Mouse (Mus musculus): ENCODE data around the gene Actr6. TPM values are rescaled to one million over a fixed set of nuclear protein-coding genes. Genes with fewer than 3 reads are reported as not detected.
A peak's percentile ranks its signal among the peaks of the same experiment; 100 is the strongest.
"Not testable (repeated sequence)": the region's sequence is repeated elsewhere in the genome, so short reads cannot be mapped to it uniquely, and the experiment has no call there.

Actr6 gene
- polyA plus RNA-seq, 1 experiment = 18.3 TPM

DNA sequence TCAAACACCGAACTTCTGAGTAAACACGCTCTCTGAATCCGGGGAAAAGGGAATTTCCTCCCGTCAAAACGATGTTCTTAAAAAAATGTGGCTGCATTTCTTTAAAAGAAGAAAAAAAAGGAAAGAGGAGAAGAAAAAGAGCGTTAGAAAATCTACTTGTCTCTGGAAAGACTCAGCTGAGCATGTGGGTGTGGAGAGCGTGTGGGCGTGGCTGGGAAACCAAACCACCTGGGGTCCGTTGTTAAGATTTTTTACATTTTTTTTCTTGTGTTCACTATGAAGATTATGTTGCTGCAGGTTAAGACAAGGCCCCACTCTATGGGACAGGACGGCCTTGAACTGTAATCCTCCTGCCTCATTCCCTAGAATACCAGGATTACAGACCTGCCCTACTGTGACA lies 17.2 kb downstream of the Actr6 start:
- no peaks in the 10 kb centered on the region for H3K4me1 ChIP-seq (ENCODE audit: control insufficient read depth, insufficient read depth, low read length)
- TF ChIP-seq POLR2A (IDR thresholded peaks at IDR 0.05; ENCODE audit: extremely low read depth, insufficient read depth, low read length) = no peak
- no peak for TF ChIP-seq CTCF (IDR thresholded peaks at IDR 0.05; ENCODE audit: extremely low read depth, insufficient read depth, low read length)
- no peak overlapping the region for H3K4me3 ChIP-seq (ENCODE audit: insufficient read depth, low read length)

DNA sequence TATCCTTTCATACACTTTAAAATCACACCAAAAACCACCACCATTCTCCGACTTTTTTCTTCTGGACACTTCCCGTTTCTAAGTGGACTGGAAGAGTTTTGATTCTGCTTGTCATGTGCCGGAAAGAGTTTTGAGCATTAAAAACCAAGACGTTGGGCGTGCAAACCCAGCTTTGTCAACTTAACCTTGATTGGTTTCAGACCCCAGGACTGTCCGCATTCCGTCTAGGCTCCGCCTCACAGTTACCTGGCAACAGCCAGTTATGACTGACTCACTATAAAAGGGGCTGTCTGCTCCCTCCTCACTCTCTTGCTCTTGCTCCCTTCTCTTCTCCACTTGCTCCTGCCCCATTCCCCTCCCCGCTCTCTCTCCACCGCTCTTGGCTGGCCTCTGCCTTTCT lies 23.4 kb downstream of the Actr6 start:
- no peak overlapping the region for H3K27ac ChIP-seq (ENCODE audit: insufficient read depth, low read length)
- TF ChIP-seq CTCF (IDR thresholded peaks at IDR 0.05; ENCODE audit: extremely low read depth, insufficient read depth, low read length) (no peak), POLR2A (IDR thresholded peaks at IDR 0.05; ENCODE audit: extremely low read depth, insufficient read depth, low read length) (no peak)

More for the DNA sequence above, 17.2 kb downstream of the Actr6 start:
- no peak overlapping the region for H3K27ac ChIP-seq (ENCODE audit: insufficient read depth, low read length)

DNA sequence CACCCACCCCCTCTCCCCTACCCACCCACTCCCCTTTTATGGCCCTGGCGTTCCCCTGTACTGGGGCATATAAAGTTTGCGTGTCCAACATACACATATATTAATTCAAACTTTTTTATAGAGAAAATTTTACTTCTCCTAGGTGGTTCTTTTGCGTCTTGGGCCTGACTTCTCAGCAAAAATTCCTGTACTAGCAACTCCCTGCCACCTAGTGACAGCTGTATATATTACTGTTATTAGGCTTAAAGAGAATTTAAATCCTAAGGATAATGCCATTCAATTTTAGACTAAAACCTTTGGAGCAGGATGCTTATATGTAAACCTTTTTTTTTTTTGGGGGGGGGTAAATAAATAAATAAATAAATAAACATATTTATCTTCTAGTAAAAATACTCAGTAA lies 24.7 kb downstream of the Actr6 start:
- TF ChIP-seq POLR2A (IDR thresholded peaks at IDR 0.05; ENCODE audit: extremely low read depth, insufficient read depth, low read length) (no peak), CTCF (IDR thresholded peaks at IDR 0.05; ENCODE audit: extremely low read depth, insufficient read depth, low read length) (no peak)
- no peak overlapping the region for H3K27ac ChIP-seq (ENCODE audit: insufficient read depth, low read length)
- H3K4me1 ChIP-seq (ENCODE audit: control insufficient read depth, insufficient read depth, low read length) = no peaks in the 10 kb centered on the region

More for the DNA sequence above, 23.4 kb downstream of the Actr6 start:
- H3K4me3 ChIP-seq (ENCODE audit: insufficient read depth, low read length) = no peak overlapping the region
- H3K4me1 ChIP-seq (ENCODE audit: control insufficient read depth, insufficient read depth, low read length) = no peaks in the 10 kb centered on the region

DNA sequence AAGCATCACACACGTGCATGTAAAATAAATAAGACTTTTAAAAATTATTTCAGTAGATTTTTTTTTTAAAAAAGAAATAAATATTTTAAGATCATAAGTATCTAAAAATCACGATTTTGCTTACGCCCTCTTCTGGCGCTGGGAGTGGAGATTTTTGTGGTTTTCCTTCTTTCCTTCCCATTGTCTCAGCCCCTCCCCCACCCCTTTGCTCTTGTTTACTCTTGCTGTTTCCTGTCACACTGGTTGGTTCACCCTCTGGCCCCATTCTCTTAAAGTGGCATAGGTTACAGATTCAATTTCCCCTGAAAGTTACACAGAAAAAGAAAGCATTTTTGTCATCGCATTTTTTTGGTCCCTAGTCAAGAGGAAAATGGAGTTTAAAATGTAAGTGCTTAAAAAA lies 29.1 kb downstream of the Actr6 start:
- Histone ChIP-seq H3K4me3 (ENCODE audit: insufficient read depth, low read length) (no peak overlapping the region), H3K4me1 (ENCODE audit: control insufficient read depth, insufficient read depth, low read length) (no peaks in the 10 kb centered on the region), H3K27ac (ENCODE audit: insufficient read depth, low read length) (no peak overlapping the region)
- TF ChIP-seq POLR2A (IDR thresholded peaks at IDR 0.05; ENCODE audit: extremely low read depth, insufficient read depth, low read length) (no peak), CTCF (IDR thresholded peaks at IDR 0.05; ENCODE audit: extremely low read depth, insufficient read depth, low read length) (no peak)

More for the DNA sequence above, 24.7 kb downstream of the Actr6 start:
- H3K4me3 ChIP-seq (ENCODE audit: insufficient read depth, low read length) = no peak overlapping the region

DNA sequence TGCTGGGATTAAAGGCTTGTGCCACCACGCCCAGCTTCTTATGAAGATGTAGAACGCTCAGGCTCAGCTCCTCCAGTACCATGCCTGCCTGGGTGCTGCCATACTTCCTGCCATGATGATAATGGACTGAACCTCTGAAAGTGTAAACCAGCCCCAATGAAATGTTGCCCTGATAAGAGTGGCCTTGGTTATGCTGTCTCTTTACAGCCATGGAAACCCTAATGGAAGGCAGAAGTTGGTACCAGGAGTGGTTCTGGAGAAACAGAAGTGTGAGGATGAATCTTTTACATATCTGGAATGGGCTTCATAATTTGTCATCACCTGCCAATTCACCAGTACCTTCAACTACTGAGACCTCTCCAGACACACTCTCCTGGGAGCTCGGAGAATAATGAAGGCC lies 34.1 kb downstream of the Actr6 start:
- Histone ChIP-seq H3K27ac (ENCODE audit: insufficient read depth, low read length) (no peak overlapping the region), H3K4me1 (ENCODE audit: control insufficient read depth, insufficient read depth, low read length) (no peaks in the 10 kb centered on the region), H3K4me3 (ENCODE audit: insufficient read depth, low read length) (no peak overlapping the region)
- no peak for TF ChIP-seq POLR2A (IDR thresholded peaks at IDR 0.05; ENCODE audit: extremely low read depth, insufficient read depth, low read length)

DNA sequence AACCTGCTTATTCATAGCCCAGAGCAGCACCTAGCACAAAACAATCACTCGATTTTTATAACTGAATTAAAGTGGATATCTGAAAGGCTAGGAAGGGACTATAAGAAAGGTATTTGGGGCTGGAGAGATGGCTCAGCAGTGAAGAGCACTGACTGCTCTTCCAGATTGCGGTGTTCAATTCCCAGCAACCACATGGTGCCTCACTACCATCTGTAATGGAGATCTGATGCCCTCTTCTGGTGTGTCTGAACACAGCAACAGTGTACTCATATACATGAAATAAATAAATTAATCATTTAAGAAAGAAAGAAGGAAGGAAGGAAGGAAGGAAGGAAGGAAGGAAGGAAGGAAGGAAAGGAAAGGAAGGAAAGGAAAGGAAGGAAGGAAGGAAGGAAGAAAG lies 35.8 kb downstream of the Actr6 start:
- H3K27ac ChIP-seq (ENCODE audit: insufficient read depth, low read length); H3K4me1 ChIP-seq (ENCODE audit: control insufficient read depth, insufficient read depth, low read length); H3K4me3 ChIP-seq (ENCODE audit: insufficient read depth, low read length): not testable (repeated sequence)

DNA sequence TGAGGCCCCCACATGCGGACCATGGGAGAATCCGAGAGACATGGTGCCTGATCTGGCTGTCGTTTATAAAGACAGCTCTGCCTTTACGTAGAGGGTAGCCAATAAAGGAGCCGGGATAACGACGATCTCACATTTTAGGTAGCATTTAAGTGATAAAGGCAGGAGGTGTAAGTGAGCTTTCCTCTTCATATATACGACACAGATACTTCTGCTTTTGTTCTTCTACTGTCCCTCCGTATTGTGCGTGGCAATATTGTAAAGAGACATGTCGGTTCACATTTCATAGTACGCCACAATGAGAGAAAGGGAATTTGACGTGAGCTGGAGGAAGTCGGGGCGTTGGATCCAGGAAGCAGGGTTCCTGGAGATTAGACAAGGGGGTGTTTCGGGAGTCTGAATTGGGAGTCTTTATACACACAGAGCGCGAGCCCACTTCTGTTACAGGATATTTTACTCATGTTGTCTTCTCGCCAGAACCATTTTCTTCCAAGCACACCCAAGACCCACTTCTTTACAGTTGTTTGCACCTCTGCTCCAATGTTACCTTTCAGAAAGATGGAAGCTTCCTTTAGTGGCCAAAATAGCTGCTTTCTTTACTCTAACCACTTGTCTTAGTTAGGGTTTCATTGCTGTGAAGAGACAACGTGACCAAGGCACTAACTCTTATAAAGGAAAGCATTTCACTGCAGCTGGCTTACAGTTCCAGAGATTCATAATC lies 36.7 kb downstream of the Actr6 start:
- Histone ChIP-seq H3K4me1 (ENCODE audit: control insufficient read depth, insufficient read depth, low read length) (no peaks in the 10 kb centered on the region), H3K27ac (ENCODE audit: insufficient read depth, low read length) (no peak overlapping the region), H3K4me3 (ENCODE audit: insufficient read depth, low read length) (no peak overlapping the region)
- TF ChIP-seq CTCF (IDR thresholded peaks at IDR 0.05; ENCODE audit: extremely low read depth, insufficient read depth, low read length) (no peak), POLR2A (IDR thresholded peaks at IDR 0.05; ENCODE audit: extremely low read depth, insufficient read depth, low read length) (no peak)

DNA sequence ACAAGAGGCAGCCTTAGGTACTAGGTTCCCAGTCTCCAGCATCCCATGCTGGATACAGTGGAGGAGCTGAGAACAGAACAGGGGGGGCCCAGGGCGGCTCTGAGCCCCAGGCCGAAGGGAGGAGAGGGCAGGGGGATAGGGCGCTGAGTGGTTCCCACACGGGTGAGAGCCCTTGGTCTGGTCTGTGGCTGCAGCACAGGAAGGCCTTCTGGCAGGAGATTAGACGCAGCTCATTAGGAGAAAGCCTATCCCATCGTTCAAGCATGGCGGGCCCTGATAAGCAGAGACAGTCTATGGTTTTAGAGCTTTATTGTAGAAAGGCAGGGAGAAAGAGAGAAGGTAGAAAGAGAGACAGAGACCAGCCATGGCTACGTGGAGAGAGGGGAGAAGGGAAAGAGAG lies 42.1 kb downstream of the Actr6 start:
- no peak for TF ChIP-seq POLR2A (IDR thresholded peaks at IDR 0.05; ENCODE audit: extremely low read depth, insufficient read depth, low read length)
- no peak for TF ChIP-seq CTCF (IDR thresholded peaks at IDR 0.05; ENCODE audit: extremely low read depth, insufficient read depth, low read length)
- H3K4me3 ChIP-seq (ENCODE audit: insufficient read depth, low read length) = no peak overlapping the region
- no peaks in the 10 kb centered on the region; the same call in 1 of the 2 replicates for H3K4me1 ChIP-seq (ENCODE audit: control insufficient read depth, insufficient read depth, low read length)
- H3K27ac ChIP-seq (ENCODE audit: insufficient read depth, low read length) = no peak overlapping the region

DNA sequence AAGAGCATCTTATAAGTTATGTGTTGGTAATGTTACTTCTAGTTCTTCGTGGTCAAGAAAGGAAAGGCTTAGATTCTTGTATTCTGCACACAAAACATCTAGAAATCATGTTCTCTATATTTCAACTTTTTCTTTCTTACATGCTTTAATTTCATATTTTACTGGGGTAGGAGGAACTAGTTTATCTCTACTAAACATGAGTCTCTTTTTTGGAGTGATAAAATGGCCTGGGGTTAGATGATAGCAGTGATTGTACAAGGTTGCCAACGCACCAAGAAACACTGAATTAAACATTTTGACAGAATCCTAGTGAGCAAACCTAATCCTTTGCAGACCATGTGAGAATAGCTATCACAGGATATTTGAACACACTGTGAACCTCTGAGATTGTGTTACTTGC lies 44.6 kb downstream of the Actr6 start:
- no peaks in the 10 kb centered on the region; the same call in 1 of the 2 replicates for H3K4me1 ChIP-seq (ENCODE audit: control insufficient read depth, insufficient read depth, low read length)
- H3K27ac ChIP-seq (ENCODE audit: insufficient read depth, low read length) = no peak overlapping the region
- H3K4me3 ChIP-seq (ENCODE audit: insufficient read depth, low read length) = no peak overlapping the region; the same call in 1 of the 2 replicates
- TF ChIP-seq POLR2A (IDR thresholded peaks at IDR 0.05; ENCODE audit: extremely low read depth, insufficient read depth, low read length) (no peak), CTCF (IDR thresholded peaks at IDR 0.05; ENCODE audit: extremely low read depth, insufficient read depth, low read length) (no peak)

DNA sequence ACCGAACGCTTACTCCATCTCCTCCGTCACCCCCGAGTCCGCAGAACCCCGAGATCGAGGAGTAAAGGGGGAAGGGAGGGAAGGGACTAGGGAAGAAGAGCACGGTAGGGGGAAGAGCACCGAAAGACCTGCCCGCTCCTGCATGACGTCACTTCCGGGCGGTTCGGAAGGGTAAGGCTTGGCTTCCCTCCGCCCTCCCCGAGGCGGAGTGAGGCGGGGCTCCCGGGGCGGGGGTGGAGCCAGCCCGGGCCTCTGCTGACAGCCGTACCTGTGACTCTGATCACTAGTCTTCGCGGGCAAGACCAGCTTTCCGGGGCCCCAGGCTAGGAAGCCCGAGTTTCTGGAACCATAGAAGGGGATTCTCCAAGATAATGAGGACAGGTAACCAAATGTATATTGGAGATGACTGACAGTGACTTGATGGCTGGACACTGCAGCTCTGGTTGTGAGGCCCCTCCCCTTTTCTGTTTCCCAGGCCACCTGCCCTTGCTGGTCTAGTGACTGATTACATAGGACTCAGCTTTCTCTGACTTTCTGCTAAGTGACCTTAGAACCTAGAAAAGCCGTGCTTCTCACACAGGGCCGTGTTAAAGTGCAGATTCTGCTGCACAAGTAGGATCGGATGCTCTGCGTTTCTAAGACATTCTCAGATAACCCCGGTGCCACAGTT lies 45.8 kb downstream of the Actr6 start, which contains the start of gene Scyl2:
Gene Scyl2, minus strand, starts transcription at position 147 of the 670 bp plus-strand sequence.
- H3K4me1 ChIP-seq (ENCODE audit: control insufficient read depth, insufficient read depth, low read length) = no peaks in the 10 kb centered on the region; the same call in 1 of the 2 replicates
- peak; percentile 94 for TF ChIP-seq POLR2A (IDR thresholded peaks at IDR 0.05; ENCODE audit: extremely low read depth, insufficient read depth, low read length)
- TF ChIP-seq CTCF (IDR thresholded peaks at IDR 0.05; ENCODE audit: extremely low read depth, insufficient read depth, low read length) = no peak
- H3K27ac ChIP-seq (ENCODE audit: insufficient read depth, low read length) = peak within 1 kb of the TSS; percentile 43; the same call in 1 of the 2 replicates

More for the DNA sequence above, 45.8 kb downstream of the Actr6 start, which contains the start of gene Scyl2:
- H3K4me3 ChIP-seq (ENCODE audit: insufficient read depth, low read length) = peak within 1 kb of the TSS; percentile 67

Measured in cortical plate, adult 2 months (tissue).